Mouse (Mus musculus): ENCODE data around the gene Tmem14c.
A peak's percentile ranks its signal among the peaks of the same experiment; 100 is the strongest.

Tmem14c gene

DNA sequence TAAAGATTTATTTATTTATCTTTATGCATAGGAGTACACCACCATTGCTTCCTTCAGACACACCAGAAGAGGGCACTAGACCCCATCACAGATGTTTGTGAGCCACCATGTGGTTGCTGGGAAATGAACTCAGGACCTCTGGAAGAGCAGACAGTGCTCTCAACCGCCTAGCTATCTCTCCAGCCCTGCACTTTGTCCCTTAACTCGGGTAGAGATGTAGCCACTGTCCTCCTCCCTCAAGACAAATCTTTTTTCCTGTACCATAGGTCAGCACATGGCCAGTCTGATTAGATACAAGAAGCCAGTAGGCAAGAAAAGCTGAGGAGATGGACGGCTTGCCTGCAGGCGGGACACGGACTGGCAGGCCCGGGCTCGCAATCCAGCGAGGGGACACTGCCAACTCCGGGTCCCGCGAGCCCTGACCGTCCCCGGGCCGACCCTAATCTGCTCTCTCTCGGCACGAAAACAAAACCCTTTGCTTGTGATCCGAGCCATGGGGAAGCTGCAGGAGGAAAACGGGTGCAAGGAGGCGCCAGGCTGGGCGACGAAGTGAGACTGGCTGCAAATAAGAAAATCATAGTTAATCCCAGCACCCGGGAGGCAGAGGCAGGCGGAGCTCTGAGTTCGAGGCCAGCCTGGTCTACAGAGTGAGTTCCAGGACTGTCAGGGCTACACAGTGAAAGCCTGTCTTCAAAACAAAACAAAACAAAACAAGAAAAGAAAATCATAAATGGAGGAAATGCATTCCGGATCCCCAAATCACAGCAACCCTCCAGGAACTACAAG, 15.8 kb upstream of the Tmem14c start:
- H3K36me3 ChIP-seq (ENCODE audit: insufficient read depth, low read length): peaks cover 30% of the 10 kb centered on the region
- H3K9me3 ChIP-seq (ENCODE audit: low read length): no peaks in the 10 kb centered on the region
- no peaks in the 10 kb centered on the region for H3K27me3 ChIP-seq (ENCODE audit: insufficient read depth, low read length)
- TF ChIP-seq POU5F1 (IDR thresholded peaks at IDR 0.05; ENCODE audit: borderline replicate concordance, low read length) (no peak), NANOG (IDR thresholded peaks at IDR 0.05; ENCODE audit: borderline replicate concordance, low read length) (no peak), CTCF (conservative IDR thresholded peaks at IDR 0.05; ENCODE audit: low read length) (peak; percentile 37)
- peaks cover 48% of the 10 kb centered on the region for H3K4me1 ChIP-seq (replicated peaks; ENCODE audit: low read depth, low read length)
- peak overlapping the region; percentile 100 for H3K4me3 ChIP-seq (replicated peaks; ENCODE audit: low read length)

DNA sequence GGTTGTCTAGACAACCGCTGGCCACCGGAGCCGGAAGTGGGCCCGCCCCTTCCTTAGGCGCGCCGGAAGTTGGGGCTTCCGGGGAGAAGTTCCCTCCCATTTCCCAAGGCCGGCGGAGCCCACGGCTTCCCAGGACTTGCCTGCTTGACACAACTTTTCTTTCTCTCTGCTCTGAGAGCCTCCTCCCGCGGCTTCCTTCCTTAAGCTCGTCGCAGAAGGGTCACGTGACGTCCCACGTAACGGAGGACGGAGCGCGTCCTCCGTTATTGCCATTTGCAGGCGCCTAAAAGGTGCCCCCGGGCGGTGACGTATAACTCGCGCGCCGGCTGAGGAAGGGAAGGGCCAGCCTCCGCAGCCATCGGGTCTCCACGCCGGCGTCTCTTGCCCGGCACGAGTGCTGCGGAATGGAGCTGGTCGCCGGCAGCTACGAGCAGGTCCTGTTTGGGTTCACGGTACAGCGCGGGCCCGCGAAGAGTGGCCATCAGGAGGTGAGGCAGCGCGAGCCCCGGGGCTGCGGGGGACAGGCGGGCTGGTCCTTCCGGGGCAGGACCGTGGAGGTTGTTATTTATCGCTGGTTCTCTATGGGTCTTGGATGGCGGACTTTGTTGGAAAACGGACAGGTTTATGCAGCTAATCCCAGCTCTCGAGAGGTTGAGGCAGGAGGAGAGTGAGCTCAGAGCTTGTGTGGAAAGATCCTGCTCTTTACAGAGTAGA, 15.0 kb upstream of the Tmem14c start, which contains the start of gene Pak1ip1:
Pak1ip1 (plus strand) TSS at position 98 of the 714 bp plus-strand sequence.
- peak within 1 kb of the TSS; percentile 100 for H3K4me3 ChIP-seq (replicated peaks; ENCODE audit: low read length)
- no peaks in the 10 kb centered on the region for H3K27me3 ChIP-seq (ENCODE audit: insufficient read depth, low read length)
- TF ChIP-seq NANOG (IDR thresholded peaks at IDR 0.05; ENCODE audit: borderline replicate concordance, low read length): no peak
- no peak for TF ChIP-seq POU5F1 (IDR thresholded peaks at IDR 0.05; ENCODE audit: borderline replicate concordance, low read length)
- no peak for TF ChIP-seq CTCF (conservative IDR thresholded peaks at IDR 0.05; ENCODE audit: low read length)
- H3K36me3 ChIP-seq (ENCODE audit: insufficient read depth, low read length): peaks cover 37% of the 10 kb centered on the region
- no peaks in the 10 kb centered on the region for H3K9me3 ChIP-seq (ENCODE audit: low read length)
- peaks cover 45% of the 10 kb centered on the region for H3K4me1 ChIP-seq (replicated peaks; ENCODE audit: low read depth, low read length)

- H3K36me3 ChIP-seq (ENCODE audit: insufficient read depth, low read length): peaks cover 46% of the 10 kb centered on the region
- no peaks in the 10 kb centered on the region for H3K9me3 ChIP-seq (ENCODE audit: low read length)
- no peak for TF ChIP-seq NANOG (IDR thresholded peaks at IDR 0.05; ENCODE audit: borderline replicate concordance, low read length)
- TF ChIP-seq POU5F1 (IDR thresholded peaks at IDR 0.05; ENCODE audit: borderline replicate concordance, low read length): no peak
- no peak for TF ChIP-seq CTCF (conservative IDR thresholded peaks at IDR 0.05; ENCODE audit: low read length)
- peak overlapping the region; percentile 100 for H3K4me3 ChIP-seq (replicated peaks; ENCODE audit: low read length)
- no peaks in the 10 kb centered on the region for H3K27me3 ChIP-seq (ENCODE audit: insufficient read depth, low read length)
- H3K4me1 ChIP-seq (replicated peaks; ENCODE audit: low read depth, low read length): peaks cover 44% of the 10 kb centered on the region
Observed at GRCm38 (mm10) chr13:41002001-41002400, 14.1 kb upstream of the Tmem14c start.

DNA sequence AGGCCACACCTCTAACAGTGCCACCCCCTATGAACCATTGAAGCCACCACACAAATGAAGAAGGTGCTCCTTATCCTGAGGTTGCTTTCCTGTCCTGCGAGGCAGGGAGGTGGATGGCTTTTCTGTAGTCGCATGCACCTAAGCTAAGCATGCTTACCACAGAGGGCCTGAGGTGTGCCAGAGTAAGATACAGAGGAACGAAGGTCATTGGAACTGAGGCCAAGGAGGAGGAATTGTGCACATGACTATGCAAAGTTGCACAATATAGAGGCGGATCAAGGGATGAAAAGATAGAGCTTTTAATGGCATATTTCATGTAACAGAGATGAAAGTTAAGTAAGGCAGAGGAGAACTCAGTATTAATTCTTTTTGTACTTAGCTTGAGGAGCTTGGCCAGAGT, 9.8 kb upstream of the Tmem14c start:
- Histone ChIP-seq H3K27me3 (ENCODE audit: insufficient read depth, low read length) (no peaks in the 10 kb centered on the region), H3K36me3 (ENCODE audit: insufficient read depth, low read length) (peaks cover 89% of the 10 kb centered on the region), H3K4me3 (replicated peaks; ENCODE audit: low read length) (no peak overlapping the region), H3K9me3 (ENCODE audit: low read length) (no peaks in the 10 kb centered on the region), H3K4me1 (replicated peaks; ENCODE audit: low read depth, low read length) (peaks cover 33% of the 10 kb centered on the region)
- no peak for TF ChIP-seq NANOG (IDR thresholded peaks at IDR 0.05; ENCODE audit: borderline replicate concordance, low read length)
- TF ChIP-seq CTCF (conservative IDR thresholded peaks at IDR 0.05; ENCODE audit: low read length): no peak
- no peak for TF ChIP-seq POU5F1 (IDR thresholded peaks at IDR 0.05; ENCODE audit: borderline replicate concordance, low read length)

DNA sequence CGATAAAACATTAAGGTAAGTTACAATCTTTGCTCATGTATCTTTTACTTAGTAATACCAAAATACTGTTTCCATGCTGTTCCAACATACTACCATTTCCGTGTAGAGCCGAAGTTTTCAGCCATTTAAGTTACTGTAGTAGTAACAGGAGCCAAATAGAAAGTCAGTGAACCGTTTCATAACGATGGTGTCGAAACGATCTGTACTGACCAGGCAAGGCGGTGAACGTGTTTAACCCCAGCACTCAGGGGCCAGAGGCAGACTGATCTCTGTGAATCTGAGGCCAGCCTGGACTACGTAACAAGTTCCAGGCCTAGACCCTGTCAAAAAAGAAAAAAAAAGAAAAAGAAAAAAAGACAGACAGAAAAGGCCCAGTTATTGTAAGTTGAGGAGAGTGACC, 7.8 kb upstream of the Tmem14c start:
- no peak for TF ChIP-seq POU5F1 (IDR thresholded peaks at IDR 0.05; ENCODE audit: borderline replicate concordance, low read length)
- no peak for TF ChIP-seq NANOG (IDR thresholded peaks at IDR 0.05; ENCODE audit: borderline replicate concordance, low read length)
- TF ChIP-seq CTCF (conservative IDR thresholded peaks at IDR 0.05; ENCODE audit: low read length): no peak
- no peaks in the 10 kb centered on the region for H3K9me3 ChIP-seq (ENCODE audit: low read length)

DNA sequence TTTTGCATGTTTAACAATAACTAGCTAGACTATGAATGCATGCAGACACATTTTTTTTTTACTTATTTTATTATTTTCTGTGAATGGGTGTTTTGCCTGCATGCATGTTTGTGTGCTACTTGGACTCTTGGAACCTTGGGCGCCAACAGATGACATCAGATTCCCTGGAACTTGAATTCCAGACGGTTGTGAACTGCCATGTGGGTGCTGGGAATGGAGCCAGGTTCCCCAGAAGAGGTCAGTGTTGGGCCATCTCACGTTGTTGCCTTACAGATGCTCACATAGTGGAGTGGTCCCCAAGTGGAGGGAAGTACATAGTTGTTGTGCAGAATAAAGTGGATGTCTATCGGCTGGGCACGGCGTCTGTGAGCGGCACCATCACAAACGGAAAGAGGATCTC, 7.1 kb upstream of the Tmem14c start:
- no peaks in the 10 kb centered on the region for H3K27me3 ChIP-seq (ENCODE audit: insufficient read depth, low read length)
- H3K36me3 ChIP-seq (ENCODE audit: insufficient read depth, low read length): peaks cover 100% of the 10 kb centered on the region
- TF ChIP-seq CTCF (conservative IDR thresholded peaks at IDR 0.05; ENCODE audit: low read length) (0 out of 2 replicates have a peak, but pooled peaks have one; percentile 4), NANOG (IDR thresholded peaks at IDR 0.05; ENCODE audit: borderline replicate concordance, low read length) (no peak), POU5F1 (IDR thresholded peaks at IDR 0.05; ENCODE audit: borderline replicate concordance, low read length) (no peak)
- peaks cover 20% of the 10 kb centered on the region for H3K4me1 ChIP-seq (replicated peaks; ENCODE audit: low read depth, low read length)
- H3K9me3 ChIP-seq (ENCODE audit: low read length): no peaks in the 10 kb centered on the region
- no peak overlapping the region for H3K4me3 ChIP-seq (replicated peaks; ENCODE audit: low read length)

More for the DNA sequence above, 7.8 kb upstream of the Tmem14c start:
- H3K4me1 ChIP-seq (replicated peaks; ENCODE audit: low read depth, low read length): peaks cover 23% of the 10 kb centered on the region
- no peaks in the 10 kb centered on the region for H3K27me3 ChIP-seq (ENCODE audit: insufficient read depth, low read length)
- H3K36me3 ChIP-seq (ENCODE audit: insufficient read depth, low read length): peaks cover 100% of the 10 kb centered on the region
- no peak overlapping the region for H3K4me3 ChIP-seq (replicated peaks; ENCODE audit: low read length)

GRCm38 (mm10) chr13:41016797-41017405, 809 bp downstream of the Tmem14c start:
- TF ChIP-seq CTCF (conservative IDR thresholded peaks at IDR 0.05; ENCODE audit: low read length): no peak
- no peak for TF ChIP-seq NANOG (IDR thresholded peaks at IDR 0.05; ENCODE audit: borderline replicate concordance, low read length)
- no peak for TF ChIP-seq POU5F1 (IDR thresholded peaks at IDR 0.05; ENCODE audit: borderline replicate concordance, low read length)
- Histone ChIP-seq H3K36me3 (ENCODE audit: insufficient read depth, low read length) (peaks cover 83% of the 10 kb centered on the region), H3K4me1 (replicated peaks; ENCODE audit: low read depth, low read length) (peaks cover 57% of the 10 kb centered on the region), H3K9me3 (ENCODE audit: low read length) (no peaks in the 10 kb centered on the region), H3K27me3 (ENCODE audit: insufficient read depth, low read length) (no peaks in the 10 kb centered on the region), H3K4me3 (replicated peaks; ENCODE audit: low read length) (peak overlapping the region; percentile 87)

DNA sequence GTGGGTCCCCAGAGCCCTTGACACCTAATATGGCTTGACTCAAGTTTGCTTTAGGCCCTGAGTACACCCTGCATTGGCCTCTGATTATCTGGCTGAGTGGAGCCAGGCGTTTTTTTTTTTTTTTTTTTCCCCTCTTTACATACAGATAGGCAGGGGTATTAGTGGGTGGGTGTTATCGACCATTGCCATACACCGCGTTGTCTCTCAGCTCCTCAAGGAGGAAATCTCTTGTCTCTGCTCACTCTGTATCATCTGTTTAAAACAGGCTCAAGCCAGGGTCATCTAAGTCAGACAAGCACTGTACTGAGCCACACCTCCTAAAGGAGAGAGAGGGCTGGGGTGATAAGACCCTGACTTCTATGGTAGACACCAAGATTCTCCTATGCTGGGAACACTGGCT, 1.7 kb downstream of the Tmem14c start:
- TF ChIP-seq CTCF (conservative IDR thresholded peaks at IDR 0.05; ENCODE audit: low read length) (no peak), POU5F1 (IDR thresholded peaks at IDR 0.05; ENCODE audit: borderline replicate concordance, low read length) (no peak), NANOG (IDR thresholded peaks at IDR 0.05; ENCODE audit: borderline replicate concordance, low read length) (no peak)
- Histone ChIP-seq H3K9me3 (ENCODE audit: low read length) (no peaks in the 10 kb centered on the region), H3K4me3 (replicated peaks; ENCODE audit: low read length) (no peak overlapping the region), H3K4me1 (replicated peaks; ENCODE audit: low read depth, low read length) (peaks cover 61% of the 10 kb centered on the region), H3K27me3 (ENCODE audit: insufficient read depth, low read length) (no peaks in the 10 kb centered on the region), H3K36me3 (ENCODE audit: insufficient read depth, low read length) (peaks cover 82% of the 10 kb centered on the region)

Measured in E14TG2a.4 (cell line).